Mouse (Mus musculus): ENCODE data around the gene Slco2a1.

DNA sequence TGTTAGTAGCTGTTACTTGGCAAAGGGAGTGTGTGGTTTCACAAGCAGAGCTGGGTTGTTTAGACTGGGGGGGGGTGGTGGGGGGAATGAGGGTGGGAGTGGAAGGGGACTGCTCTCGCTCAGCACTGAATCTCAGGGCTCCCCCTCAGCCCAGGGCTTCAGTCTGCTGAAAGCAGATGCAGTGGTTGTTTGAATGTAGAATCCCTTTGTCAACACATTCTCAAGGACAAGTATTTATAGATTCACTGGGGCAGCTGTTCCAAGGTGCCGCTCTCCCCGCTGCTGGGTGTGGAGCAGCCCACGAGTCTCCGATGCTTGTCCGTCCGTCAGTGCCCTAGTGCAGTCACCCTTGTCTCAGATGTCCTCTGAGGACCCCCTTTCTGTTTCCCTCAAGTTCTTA is 152.8 kb downstream of the Slco2a1 start:
- TF ChIP-seq CTCF (IDR thresholded peaks at IDR 0.05): no peak
- no peak for TF ChIP-seq POLR2A (IDR thresholded peaks at IDR 0.05; ENCODE audit: insufficient read depth, low read depth, low read length)

Measured in heart, adult 2 months (tissue).